Mouse (Mus musculus) stomach, postnatal 0 days (tissue): Measurements from ENCODE around the gene Il4ra. TPM values are rescaled to one million over a fixed set of nuclear protein-coding genes. Genes with fewer than 3 reads are reported as not detected.
A peak's percentile ranks its signal among the peaks of the same experiment; 100 is the strongest.

ENCODE experiments used
- ATAC-seq: fragments of 200-750 bp; cut with Nextera tagmentation; 2 replicates; pipeline ENCODE4 v1.8.0; 2017; ENCODE audit not compliant: low FRiP score, low TSS enrichment
- DNase-seq: peaks from one replicate; pipeline ENCODE4 v3.0.0-alpha.2; 2016; ENCODE audit warnings: low spot score
- H3K27ac ChIP-seq: fragments of 300-500 bp; sonication (generic); replicated peaks from 2 replicates; pipeline ENCODE4 v1.5.1; 2014; ENCODE audit warnings: mild to moderate bottlenecking, control low read depth
- H3K27me3 ChIP-seq: fragments of 300-500 bp; sonication (generic); 2 replicates; pipeline ENCODE4 v1.6.1; 2014; ENCODE audit warnings: low read length; ENCODE audit not compliant: control insufficient read depth, insufficient read depth
- H3K36me3 ChIP-seq: fragments of 300-500 bp; sonication (generic); 2 replicates; pipeline ENCODE4 v1.6.1; 2014; ENCODE audit warnings: low read length, mixed read lengths; ENCODE audit not compliant: control insufficient read depth, insufficient read depth
- H3K4me1 ChIP-seq: fragments of 300-500 bp; sonication (generic); replicated peaks from 2 replicates; pipeline ENCODE4 v1.6.1; 2014; ENCODE audit warnings: antibody characterized with exemption; ENCODE audit not compliant: control insufficient read depth, insufficient read depth
- H3K4me2 ChIP-seq: fragments of 300-500 bp; sonication (generic); replicated peaks from 2 replicates; pipeline ENCODE4 v1.6.1; 2014; ENCODE audit warnings: low read depth, mild to moderate bottlenecking, control low read depth, moderate library complexity
- H3K4me3 ChIP-seq: fragments of 300-500 bp; sonication (generic); 2 replicates; pipeline ENCODE4 v1.5.1; 2014; ENCODE audit warnings: low read depth, low read length, control low read depth
- H3K9ac ChIP-seq: fragments of 300-500 bp; sonication (generic); 2 replicates; pipeline ENCODE4 v1.6.1; 2014; ENCODE audit warnings: mild to moderate bottlenecking, low read length, control low read depth, mixed read lengths
- H3K9me3 ChIP-seq: fragments of 300-500 bp; sonication (generic); 2 replicates; pipeline ENCODE4 v1.6.1; 2016; ENCODE audit warnings: low read length; ENCODE audit not compliant: control insufficient read depth
- CTCF ChIP-seq: IDR thresholded peaks from 2 replicates; pipeline ENCODE4 v1.5.1; 2016; ENCODE audit warnings: antibody characterized with exemption, low read depth, mild to moderate bottlenecking, moderate library complexity
- EP300 ChIP-seq: optimal IDR thresholded peaks from 2 replicates; pipeline ENCODE3; 2016; ENCODE audit warnings: antibody characterized with exemption
- WGBS: fragments of 180-500 bp; shearing (Covaris S2); extraction: QIAGEN DNeasy Blood & Tissue Kit; methylation state at CpG from one replicate; pipeline ENCODE4 v1.1.7; 2014; 5-methylcytosine and 5-hydroxymethylcytosine counted together
- polyA plus RNA-seq: library from polyadenylated mRNA; unstranded; fragments of >200 nt; fragmentation: Nextera tagmentation; extraction: Ambion mirVana; gene quantifications from 2 replicates; pipeline ENCODE4 v1.2.1, GENCODE M21; 2015

Gene Il4ra
- polyA plus RNA-seq, 1 experiment from 2014 or later, result 13.4 TPM

GRCm38 (mm10) chr7:125556865-125557264 lies 4.9 kb downstream of the Il4ra start:
- 61% methylated on average over 8 of the region's 8 CpGs for WGBS
- no peak for DNase-seq

GRCm38 (mm10) chr7:125558401-125558945 lies 6.6 kb downstream of the Il4ra start:
- peak overlapping the region; percentile 71; the same call in 1 of the 2 replicates for H3K27ac ChIP-seq
- DNase-seq (no peak), ATAC-seq (no peak)
- H3K27me3 ChIP-seq, result no peaks in the 10 kb centered on the region
- no peaks in the 10 kb centered on the region for H3K36me3 ChIP-seq
- TF ChIP-seq CTCF (no peak), EP300 (no peak)
- no peaks in the 10 kb centered on the region for H3K9me3 ChIP-seq
- H3K9ac ChIP-seq, result no peak overlapping the region
- H3K4me1 ChIP-seq, result peaks cover 26% of the 10 kb centered on the region
- WGBS, result 58% methylated on average over 4 of the region's 4 CpGs
- H3K4me3 ChIP-seq, result no peak overlapping the region
- no peak overlapping the region for H3K4me2 ChIP-seq

More at GRCm38 (mm10) chr7:125556865-125557264, 4.9 kb downstream of the Il4ra start:
- Histone ChIP-seq H3K9me3 (no peaks in the 10 kb centered on the region), H3K4me1 (peaks cover 30% of the 10 kb centered on the region), H3K27me3 (no peaks in the 10 kb centered on the region), H3K36me3 (no peaks in the 10 kb centered on the region), H3K27ac (no peak overlapping the region; the same call in 1 of the 2 replicates), H3K4me2 (no peak overlapping the region; the same call in 1 of the 2 replicates), H3K9ac (no peak overlapping the region), H3K4me3 (no peak overlapping the region)
- no peak for TF ChIP-seq EP300
- TF ChIP-seq CTCF, result no peak
- ATAC-seq, result no peak

DNA sequence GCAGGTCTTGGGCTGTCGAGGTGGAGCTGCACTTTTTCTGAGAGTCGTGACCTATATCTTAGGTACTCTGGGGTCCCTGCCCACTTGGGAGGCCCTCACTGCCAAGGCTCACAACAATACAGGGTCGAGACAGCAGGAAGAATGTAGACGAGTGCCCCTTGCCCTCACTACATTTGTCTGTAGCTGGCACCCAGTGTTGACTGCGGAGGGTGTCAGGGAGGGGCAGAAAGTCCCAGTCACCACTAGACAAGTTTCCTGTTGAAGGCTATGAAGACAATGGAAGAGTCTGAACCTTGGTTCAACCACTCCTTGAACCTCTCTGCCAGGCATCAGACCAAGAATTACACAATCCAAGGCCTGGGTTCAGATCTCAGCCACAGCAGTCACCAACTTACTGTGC lies 7.1 kb downstream of the Il4ra start:
- Histone ChIP-seq H3K27me3 (no peaks in the 10 kb centered on the region), H3K4me3 (no peak overlapping the region), H3K4me1 (peaks cover 23% of the 10 kb centered on the region), H3K9ac (no peak overlapping the region), H3K4me2 (no peak overlapping the region), H3K36me3 (no peaks in the 10 kb centered on the region), H3K9me3 (no peaks in the 10 kb centered on the region), H3K27ac (peak overlapping the region; percentile 71; the same call in 1 of the 2 replicates)
- ATAC-seq, result 0 out of 2 replicates have a peak, but pooled peaks have one; percentile 5
- no peak for DNase-seq
- no peak for TF ChIP-seq EP300
- no peak for TF ChIP-seq CTCF
- WGBS, result 53% methylated on average over 5 of the region's 5 CpGs

DNA sequence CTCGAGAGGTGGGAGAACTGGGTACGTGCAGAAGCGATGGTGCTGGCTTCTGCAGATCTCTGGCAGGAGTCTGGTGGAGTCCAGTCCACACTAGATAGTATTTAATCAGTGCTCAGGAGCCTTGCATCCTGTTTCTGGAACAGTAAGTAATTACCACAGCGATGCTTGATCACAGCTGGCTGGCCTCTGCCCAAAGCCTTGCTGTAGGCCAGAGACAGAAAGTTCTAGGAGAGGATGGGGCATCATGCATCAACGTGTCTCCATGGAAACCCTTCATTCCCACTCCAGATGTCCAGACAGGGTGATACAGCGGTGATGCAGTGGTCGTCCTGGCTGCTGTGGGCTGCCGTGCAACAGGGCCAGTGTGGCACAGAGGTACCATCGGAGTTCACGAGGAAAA lies 7.6 kb downstream of the Il4ra start:
- no peaks in the 10 kb centered on the region for H3K36me3 ChIP-seq
- DNase-seq, result no peak
- H3K4me2 ChIP-seq, result no peak overlapping the region
- no peak overlapping the region for H3K4me3 ChIP-seq
- ATAC-seq, result no peak
- TF ChIP-seq EP300, result no peak
- TF ChIP-seq CTCF, result no peak
- H3K9ac ChIP-seq, result no peak overlapping the region
- H3K4me1 ChIP-seq, result peaks cover 19% of the 10 kb centered on the region
- H3K9me3 ChIP-seq, result no peaks in the 10 kb centered on the region
- WGBS, result 82% methylated on average over 10 of the region's 10 CpGs
- peak overlapping the region; percentile 77 for H3K27ac ChIP-seq
- no peaks in the 10 kb centered on the region for H3K27me3 ChIP-seq

DNA sequence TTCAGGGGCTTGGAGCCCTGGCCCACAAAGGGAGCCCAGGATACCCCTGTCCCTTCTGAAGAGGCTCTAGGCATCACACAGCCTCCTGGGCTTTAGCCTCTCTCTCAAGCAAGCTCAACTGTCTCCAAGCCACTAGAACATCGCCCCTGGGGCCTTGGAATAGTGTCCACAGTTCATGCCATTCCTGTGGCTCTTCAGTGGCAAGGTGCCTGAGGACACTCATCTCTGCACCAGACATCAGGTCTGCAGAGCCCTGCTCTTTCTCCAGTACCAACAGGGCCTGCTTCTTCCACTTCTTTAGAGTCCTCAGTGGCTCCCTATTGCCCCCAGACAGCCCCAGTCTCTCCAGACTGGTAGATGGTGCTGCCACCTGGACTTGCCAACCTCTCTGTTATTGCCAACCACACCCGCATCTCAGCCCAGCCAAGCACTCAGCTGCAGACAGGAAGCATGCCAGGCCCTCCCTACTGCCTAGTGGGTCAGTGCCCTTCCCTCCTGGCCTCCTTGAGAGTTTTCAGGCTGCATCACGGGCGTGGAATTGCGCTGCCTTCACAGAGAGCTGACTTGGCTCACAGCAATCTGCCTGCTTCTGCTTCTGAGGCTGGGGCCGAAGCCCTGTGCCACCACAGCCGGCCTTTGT lies 8.3 kb downstream of the Il4ra start:
- peak; percentile 76 for DNase-seq
- H3K9ac ChIP-seq, result peak overlapping the region; percentile 32; the same call in 1 of the 2 replicates
- WGBS, result 47% methylated on average over 7 of the region's 7 CpGs
- H3K4me1 ChIP-seq, result peaks cover 23% of the 10 kb centered on the region
- H3K27ac ChIP-seq, result peak overlapping the region; percentile 77
- H3K9me3 ChIP-seq, result no peaks in the 10 kb centered on the region
- no peak overlapping the region for H3K4me2 ChIP-seq
- peak; percentile 7; the same call in 1 of the 2 replicates for ATAC-seq
- H3K27me3 ChIP-seq, result no peaks in the 10 kb centered on the region
- H3K4me3 ChIP-seq, result no peak overlapping the region
- H3K36me3 ChIP-seq, result no peaks in the 10 kb centered on the region; the same call in 1 of the 2 replicates
- TF ChIP-seq EP300 (no peak), CTCF (0 out of 2 replicates have a peak, but pooled peaks have one; percentile 2)
